Mouse (Mus musculus) embryonic fibroblast, embryonic 13.5 days (primary cell): ENCODE measurements around the gene Adgrf1.

Experiments used
- CTCF ChIP-seq: IDR thresholded peaks from 2 replicates; pipeline ENCODE4 v1.5.1; 2011; ENCODE audit warnings: mild to moderate bottlenecking, control low read depth, low read length, moderate library complexity, borderline replicate concordance; ENCODE audit not compliant: insufficient read depth
- POLR2A ChIP-seq: IDR thresholded peaks from 2 replicates; pipeline ENCODE4 v1.6.1; 2011; ENCODE audit warnings: low read depth, mild to moderate bottlenecking, control low read depth, low read length, moderate library complexity

GRCm38 (mm10) chr17:43265944-43266343, 4.2 kb upstream of the Adgrf1 start:
- no peak for TF ChIP-seq CTCF
- TF ChIP-seq POLR2A, result no peak
